Mouse (Mus musculus): ENCODE measurements around the gene Tulp2.
"Not testable (repeated sequence)": the region's sequence is repeated elsewhere in the genome, so short reads cannot be mapped to it uniquely, and the experiment has no call there.

The Tulp2 gene

DNA sequence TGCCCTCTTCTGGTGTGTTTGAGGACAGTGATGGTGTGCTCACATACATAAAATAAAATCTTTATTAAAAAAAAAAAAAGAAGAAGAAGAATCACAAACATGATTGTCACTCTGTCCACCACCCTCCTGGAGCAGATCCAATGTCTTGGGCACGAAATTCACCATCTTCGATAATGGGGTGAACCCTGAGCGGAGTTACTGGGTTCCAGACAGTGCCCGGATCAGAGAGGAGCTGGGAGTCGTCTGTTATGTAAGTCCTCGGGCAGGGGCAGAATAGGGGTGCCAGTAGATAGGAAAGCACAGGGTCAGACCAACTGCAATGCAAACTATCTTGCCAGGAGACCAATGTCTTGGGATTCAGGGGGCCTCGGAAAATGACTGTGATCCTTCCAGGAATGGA is 38.9 kb downstream of the Tulp2 start:
- DNase-seq (ENCODE audit: extremely low read depth, low read depth, low spot score), result no peak

DNA sequence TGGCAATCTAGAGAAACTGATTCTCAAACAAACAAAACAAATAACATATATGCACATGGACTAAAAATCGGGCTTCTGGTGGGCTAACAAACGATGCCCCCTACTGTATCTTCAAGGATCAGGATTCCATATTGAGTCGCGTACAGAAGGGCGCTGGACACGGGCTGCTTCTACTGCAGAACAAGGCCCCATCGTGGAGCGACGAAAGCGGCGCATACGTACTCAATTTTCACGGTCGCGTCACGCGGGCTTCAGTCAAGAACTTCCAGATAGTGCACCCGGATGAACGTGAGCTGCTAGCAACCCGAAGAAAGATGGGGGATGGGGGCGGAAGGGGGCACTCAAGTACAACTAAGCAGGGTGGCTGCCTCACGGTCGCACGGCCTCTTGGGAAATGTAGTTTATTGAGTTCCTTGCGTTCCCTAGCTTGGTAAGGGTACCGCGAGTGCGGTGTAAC is 40.1 kb downstream of the Tulp2 start:
- DNase-seq (ENCODE audit: extremely low read depth, low read depth, low spot score), result no peak

DNA sequence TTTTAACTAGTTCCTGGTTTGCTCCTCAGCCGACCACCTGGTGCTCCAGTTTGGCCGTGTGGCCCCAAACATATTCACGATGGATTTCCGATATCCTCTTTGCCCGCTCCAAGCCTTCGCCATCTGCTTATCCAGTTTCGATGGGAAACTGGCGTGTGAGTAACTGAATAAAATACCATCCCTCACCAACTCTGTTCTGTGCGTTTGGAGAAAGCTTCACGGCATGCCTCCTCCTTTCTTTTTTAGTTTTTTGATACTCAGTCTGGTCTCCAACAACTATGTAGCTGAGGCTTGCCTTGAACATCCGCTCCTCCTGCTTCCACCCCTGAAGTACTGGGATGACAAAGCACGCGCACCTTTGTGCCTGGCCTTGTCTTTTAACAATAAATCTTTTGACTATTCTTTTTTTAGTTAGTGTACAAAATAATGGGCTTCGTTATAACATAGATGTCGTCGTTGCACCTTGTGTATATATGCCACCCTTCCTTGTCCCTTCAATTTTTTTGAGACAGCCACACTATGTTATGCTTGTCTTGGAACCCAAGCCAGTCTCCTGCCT is 40.6 kb downstream of the Tulp2 start:
- no peak for DNase-seq (ENCODE audit: extremely low read depth, low read depth, low spot score)

DNA sequence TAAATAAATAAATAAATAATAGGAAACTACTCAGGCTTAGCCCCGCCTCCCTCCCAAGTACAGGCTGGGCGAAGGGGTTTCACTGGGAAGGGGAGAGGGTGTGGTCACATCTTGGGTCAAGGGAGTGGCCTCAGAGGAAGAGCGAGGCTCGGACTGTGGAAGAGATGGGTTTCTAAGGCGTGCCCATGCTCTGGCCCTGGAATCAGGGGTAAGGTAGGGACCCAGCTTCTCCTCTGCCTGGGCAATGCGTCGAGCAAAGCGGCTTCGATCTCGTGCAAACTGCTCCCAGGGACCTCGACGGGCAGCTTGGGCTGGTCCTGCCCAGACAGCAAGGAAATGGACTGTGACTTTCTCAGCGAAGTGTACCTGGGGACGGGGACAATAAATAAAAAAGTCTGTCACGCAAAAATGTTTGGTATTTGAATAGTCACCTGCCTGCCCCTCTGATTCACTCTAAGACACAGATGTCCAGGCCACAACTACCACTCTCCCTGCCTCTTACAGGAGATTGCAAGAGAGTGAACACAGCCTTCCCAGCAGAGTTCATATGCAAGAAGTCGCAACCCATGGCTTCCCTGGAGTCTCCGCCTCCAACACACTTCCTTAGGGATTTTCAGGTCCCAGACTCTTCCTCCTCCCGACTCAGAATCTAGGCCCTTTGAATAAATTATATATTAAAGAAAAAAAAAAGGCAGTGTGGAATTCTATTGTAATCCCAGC is 41.4 kb downstream of the Tulp2 start:
- no peak for DNase-seq (ENCODE audit: extremely low read depth, low read depth, low spot score)

DNA sequence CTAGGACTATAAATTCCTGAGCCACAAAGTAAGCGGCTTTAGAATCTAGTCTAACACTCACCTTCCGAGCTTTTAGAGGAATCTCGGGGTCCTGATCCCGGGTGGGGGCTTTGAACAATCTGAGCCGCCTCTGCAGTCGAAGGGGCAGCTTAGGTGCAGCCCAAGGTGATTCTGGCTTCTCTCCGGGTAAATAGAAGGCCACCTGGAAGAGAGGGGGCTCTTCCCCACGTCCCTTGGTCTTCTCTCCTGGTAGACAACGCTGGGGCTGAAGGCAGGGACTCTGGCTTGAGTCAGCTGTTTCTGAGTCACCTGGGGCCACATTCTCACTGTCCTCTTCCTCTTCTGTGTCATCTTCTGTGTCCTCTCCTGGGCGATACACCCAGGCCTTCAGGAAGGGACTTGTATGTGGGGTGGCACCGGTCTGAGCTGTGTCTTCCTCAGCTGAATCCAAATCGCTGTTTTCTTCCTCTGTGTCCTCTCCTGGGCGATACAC is 42.0 kb downstream of the Tulp2 start:
- no peak for DNase-seq (ENCODE audit: extremely low read depth, low read depth, low spot score)

DNA sequence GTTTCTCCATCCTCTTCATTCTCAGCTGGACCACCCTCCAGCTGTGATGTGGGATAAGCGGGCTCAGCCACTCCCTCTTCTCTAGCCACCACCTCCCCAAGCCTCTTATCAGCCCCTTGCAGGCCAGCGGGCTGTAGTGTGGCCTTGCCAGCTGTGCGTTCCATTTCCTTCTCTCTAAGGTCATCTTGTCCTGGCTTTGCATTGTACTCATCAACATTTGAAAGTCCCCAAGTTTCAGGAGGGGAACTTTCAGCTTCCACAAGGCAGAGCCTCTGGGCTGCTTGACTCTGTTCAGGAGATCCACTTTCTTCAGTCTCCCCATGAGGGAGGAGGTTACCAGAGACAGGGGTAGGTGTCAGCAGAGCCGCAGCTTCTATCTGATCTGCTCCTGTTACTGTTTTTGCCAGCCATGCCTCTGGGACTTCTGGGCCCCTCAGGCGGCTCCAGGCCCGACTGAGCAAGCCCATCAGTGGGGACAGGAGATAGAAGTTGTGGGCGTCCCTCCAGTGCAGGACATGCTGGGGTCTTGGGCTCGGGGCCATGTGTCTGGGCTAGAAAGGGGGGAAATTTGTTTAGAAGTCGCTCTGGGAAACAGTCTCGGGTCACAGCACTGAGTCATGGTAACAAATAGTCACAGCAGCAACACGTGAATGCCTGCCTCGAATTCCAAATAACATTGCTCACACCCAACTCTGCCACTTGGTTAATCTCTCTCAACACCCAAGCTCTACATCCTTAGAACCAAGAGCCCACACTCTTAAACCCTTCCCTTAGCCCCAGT is 43.4 kb downstream of the Tulp2 start:
- DNase-seq (ENCODE audit: extremely low read depth, low read depth, low spot score), result no peak

DNA sequence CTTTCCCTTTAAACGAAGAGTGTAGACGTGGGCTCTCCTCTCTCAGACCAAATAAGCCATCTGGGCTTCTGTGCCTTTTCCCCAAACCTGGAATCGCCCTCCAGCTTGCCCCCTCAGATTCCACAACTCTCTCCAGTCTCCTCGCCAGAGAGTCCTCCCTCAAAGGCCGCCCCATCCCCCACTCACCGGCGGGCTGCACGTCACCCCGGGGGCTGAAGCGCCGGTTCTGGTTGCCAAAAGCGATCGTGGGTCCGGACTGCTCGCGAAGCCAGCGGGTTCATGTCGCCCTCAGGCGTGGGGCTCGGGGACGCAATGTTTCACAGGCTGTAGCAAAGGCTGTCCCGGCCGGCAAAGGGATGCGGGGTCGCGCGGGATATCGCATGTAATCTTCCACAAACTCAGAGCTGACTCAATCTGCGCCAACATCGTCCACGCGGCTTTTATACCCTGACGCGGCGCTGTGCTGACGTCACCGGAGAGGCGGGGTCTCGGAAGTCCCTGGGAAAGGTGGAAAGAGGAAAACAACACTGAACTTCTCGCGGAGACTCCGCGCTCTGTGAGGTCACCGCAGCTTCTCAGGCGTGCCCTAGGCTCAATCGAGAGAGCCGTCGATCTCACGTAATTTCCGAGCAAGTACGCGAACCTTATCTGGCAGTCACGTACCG is 44.3 kb downstream of the Tulp2 start, which contains the start of the genes Ppp1r15a and Plekha4:
Gene Ppp1r15a (minus strand): TSS at position 460 of the 665 bp plus-strand sequence.
Gene Plekha4 (plus strand): TSS at position 522 of the 665 bp plus-strand sequence.
- no peak for DNase-seq (ENCODE audit: extremely low read depth, low read depth, low spot score)

DNA sequence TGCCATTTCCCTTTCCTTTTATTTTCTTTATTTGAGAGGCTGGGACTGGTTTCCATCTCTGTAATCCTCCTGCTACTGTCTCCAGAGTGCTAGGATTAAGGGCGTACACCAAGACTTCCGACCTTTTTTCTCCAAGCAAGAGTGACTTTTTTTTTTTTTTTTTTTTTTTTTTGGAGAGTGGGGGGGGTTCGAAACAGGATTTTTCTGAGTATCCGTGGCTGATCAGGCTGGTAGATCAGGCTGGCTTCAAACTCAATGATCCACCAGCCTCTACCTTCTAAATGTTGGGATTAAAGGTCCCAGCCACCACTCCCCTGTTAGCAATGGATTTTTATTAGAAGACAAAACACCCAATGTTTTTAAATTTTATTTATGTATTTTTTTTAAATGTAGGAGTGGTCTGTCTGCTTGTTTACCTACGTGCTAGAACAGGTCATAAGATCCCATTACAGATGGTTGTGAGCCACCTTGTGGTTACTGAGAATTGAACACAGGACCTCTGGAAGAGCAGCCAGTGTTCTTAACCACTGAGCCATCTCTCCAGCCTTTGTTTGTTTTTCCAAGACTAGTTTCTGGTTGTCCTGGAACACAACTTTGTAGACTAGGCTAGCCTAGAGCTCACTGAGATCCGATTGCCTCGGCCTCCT is 44.9 kb downstream of the Tulp2 start:
- DNase-seq (ENCODE audit: extremely low read depth, low read depth, low spot score), result no peak

DNA sequence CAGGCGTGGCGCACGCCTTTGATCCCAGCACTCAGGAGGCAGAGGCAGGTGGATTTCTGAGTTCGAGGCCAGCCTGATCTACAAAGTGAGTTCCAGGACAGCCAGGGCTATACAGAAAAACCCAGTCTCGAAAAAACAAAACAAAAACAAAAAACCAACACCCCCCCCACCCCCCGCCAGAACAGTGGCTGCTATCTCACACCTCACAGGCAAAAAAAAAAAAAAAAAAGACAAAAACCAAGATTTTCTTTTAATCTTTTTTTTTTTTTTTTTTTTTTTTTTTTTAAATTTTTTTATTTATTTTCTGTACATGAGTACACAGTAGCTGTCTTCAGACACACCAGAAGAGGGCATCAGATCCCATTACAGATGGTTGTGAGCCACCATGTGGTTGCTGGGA is 45.5 kb downstream of the Tulp2 start:
- not testable (repeated sequence) for DNase-seq (ENCODE audit: extremely low read depth, low read depth, low spot score)

DNA sequence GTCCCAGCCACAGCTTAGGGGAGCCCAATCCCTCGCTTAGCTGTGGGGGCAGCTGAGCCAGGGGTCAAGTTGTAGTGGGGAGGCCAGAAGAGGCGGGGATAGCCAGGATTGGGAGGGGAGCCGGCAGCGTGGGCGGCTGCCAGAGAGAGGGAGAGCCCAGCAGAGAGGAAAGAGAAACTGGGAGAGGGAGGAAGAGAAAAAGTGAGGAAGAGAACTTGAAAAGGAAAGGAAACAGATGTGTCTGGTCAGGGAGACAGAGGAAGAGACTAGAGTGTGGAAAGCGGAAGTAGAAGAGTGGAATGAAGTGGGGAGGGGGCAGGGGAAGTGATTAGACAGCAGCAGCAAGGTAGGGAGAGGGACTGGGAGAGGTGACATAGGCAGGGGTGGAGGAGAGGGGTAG is 47.8 kb downstream of the Tulp2 start:
- DNase-seq (ENCODE audit: extremely low read depth, low read depth, low spot score), result no peak

DNA sequence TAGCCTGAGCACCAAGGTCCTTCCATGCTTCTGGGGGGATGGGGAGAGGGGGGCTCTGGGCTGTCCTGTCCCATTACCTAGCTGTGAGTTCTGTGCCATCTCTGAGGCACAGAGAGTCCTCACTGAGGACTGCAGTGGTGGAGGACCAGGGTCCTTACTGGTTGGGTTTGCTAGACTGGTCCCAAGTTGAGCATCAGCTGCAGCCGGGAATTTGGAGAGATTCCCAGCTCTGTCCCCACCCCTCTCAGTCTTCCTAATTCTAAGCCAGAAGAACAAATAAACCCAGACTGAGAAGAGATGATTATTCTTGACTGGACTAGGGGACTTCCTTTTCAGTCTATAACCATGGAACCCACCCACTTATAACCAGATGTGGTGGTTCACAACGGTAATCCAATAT is 49.0 kb downstream of the Tulp2 start:
- no peak for DNase-seq (ENCODE audit: extremely low read depth, low read depth, low spot score)

DNA sequence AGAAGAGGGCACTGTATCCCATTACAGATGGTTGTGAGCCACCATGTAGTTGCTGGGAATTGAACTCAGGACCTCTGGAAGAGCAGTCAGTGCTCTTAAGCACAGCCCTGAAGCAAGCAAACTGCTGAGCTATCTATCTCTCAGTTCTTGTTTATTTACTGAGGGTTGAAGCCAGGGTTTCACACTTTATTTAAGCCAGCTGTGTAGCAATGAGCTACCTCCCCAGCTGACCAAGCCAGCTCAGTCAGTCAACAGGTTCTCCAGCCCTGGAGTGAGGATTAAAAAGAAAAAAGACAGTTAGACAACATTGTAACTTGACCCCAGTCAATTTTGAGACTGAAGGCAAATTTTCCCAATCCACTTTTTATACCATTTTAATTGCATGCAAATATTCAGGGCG is 54.0 kb downstream of the Tulp2 start:
- DNase-seq (ENCODE audit: extremely low read depth, low read depth, low spot score), result peak; percentile 57

DNA sequence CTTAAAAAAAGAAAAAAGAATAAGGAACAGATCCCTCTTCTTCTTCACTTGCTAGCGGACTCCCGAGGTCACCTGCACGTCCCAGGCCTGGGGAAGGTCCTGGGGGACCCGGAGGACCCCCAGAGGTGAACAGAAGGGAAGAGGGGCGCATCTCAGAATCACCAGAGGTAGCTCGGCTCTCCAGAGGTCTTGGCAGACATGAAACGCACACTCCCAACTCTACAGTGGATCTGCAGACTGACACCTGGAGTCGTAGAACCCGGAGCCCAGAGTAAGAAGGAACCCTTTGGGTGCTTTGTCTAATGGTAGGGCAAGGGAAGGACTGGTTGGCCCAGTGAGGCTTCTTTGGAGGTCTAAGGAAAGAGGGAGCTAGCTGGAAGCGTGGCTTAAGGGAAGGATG is 55.9 kb downstream of the Tulp2 start:
- no peak for DNase-seq (ENCODE audit: extremely low read depth, low read depth, low spot score)

DNA sequence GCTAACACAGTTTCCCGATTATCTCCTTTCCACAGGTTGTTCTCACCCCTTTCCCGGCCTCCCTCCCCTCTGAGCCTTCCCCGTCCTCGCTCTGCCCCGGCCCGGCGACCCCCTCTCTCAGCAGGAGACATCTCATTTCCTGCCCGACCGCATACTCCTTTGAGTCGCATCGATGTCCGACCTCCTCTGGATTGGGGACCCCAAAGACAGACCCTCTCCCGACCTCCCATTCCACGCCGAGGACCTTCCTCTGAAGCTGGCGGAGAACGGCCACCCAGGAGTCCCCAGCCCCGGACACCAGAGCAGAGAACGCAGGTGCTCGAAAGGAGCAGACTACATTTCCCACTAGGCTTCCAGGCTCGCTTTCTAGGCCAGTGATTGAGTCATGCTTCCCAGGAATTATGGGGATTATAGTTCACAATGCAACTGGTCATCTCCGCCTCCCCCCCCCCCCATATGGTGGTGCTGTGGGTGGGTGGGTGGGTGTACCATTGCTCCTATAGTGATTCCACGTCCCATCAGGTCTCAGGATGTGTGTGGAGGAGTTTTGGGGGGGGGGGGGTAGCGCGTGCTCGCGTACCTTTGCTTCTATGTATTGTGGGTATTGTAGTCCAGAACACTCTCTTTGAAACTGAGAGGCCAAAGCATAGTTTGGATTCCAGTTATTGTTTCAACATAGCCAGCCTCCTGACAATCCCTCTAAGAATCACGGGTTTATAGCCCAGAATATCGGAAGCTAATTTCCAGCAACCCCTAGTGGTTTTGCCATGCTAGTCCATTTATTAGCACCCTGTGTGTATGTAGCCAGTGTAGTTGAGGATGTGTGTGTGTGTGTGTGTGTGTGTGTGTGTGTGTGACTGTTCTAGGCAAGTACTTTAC is 56.7 kb downstream of the Tulp2 start:
- no peak for DNase-seq (ENCODE audit: extremely low read depth, low read depth, low spot score)

DNA sequence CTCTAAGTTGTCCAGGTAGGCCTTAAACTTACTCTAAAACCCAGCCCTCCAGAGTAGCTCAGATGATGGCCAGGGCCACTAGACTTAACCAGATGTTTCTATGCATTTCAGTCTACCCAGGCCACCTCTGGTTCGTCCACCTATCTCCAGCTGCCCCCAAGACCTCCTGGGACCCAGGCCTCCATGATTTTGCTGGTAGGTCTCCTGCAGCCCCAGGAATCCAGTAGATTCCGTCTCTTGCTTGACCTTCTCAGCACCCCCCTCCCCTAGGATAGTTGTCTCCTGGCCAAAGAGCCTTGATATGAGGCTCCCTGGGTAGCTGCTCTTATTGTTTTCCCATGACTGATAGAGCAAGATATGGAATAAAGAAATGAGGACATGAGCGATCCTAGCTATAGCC is 57.4 kb downstream of the Tulp2 start:
- no peak for DNase-seq (ENCODE audit: extremely low read depth, low read depth, low spot score)

DNA sequence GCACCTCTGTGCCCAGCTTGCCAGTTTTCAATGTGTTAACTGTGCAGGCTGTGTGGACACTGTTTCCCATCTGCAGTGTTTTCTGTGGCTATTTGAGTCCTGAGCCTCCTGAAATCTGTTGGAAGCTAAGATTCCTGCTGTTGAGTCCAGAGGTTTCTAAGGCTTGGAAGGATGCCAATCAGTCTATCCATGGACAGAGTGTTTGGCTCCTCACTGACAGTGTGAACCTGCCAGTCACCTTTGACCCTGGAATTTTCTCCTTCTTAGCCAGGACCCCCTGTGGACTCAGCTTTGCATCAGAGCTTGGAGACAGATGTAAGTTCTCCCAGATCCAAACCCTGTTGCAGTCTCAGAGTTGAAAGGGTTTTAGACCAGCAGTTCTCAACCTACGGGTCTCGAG is 58.5 kb downstream of the Tulp2 start:
- DNase-seq (ENCODE audit: extremely low read depth, low read depth, low spot score), result no peak

DNA sequence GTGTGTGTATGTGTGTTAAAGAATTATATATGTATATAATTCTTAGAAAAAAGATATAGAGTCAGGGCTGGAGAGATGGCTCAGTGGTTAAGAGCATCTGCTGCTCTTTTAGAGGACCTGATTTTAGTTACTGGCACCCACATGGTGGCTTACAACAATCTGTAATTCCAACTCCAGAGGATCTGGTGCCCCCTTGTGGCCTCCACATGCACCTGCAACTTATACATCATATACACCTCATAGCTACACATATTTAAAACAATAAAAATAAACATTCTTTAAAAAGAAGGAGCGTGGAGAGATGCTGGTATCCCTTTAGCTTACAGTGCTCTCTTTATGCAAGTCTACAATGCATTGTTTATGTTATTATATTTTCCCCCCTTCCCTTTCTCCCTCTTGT is 62.8 kb downstream of the Tulp2 start:
- no peak for DNase-seq (ENCODE audit: extremely low read depth, low read depth, low spot score)

DNA sequence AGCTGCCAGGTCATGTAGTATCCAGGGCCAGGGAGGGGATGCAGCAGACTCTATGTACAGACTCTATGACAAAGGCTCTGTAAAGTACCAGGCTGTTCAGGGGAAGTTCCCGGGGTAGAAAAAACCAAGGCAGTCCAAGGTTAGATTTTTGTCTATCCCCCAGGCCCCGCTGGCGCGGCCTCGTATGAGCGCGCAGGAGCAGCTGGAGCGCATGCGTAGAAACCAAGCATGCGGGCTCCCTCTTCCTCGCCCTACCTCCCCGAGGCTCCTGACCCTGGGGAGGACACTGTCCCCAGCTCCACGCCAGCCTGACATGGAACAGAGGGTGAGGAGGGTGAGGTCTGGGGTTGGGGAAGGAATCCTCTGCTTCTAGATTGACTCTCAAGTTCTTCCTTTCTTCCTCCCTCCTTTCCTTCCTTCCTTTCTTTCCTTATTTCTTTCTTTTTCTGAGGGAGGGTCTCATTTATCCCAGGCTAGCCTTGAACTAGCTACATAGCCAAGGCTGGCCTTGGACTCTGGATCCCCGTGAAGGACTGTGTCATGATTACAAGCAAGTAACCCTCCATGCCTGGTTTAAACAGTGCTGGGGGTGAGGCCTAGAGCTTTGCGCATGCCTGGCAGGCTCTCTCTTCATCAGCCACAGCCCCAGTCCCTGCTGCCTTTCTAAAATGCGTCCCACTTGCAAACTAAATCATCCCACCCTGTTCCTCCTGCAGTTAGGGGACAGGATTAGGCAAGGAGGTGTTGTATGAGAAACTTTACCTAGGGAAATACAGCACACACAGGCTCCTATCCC is 68.2 kb downstream of the Tulp2 start:
- DNase-seq (ENCODE audit: extremely low read depth, low read depth, low spot score), result no peak

All from fat pad, adult 2 months (tissue).